Mouse (Mus musculus) stomach, embryonic 16.5 days (tissue): ENCODE results near the gene Spc24. TPM values are rescaled to one million over a fixed set of nuclear protein-coding genes. Genes with fewer than 3 reads are reported as not detected.
A peak's percentile ranks its signal among the peaks of the same experiment; 100 is the strongest.

ENCODE experiments used
- ATAC-seq: fragments of 200-750 bp; cut with Nextera tagmentation; 2 replicates; pipeline ENCODE4 v1.8.0; 2017; ENCODE audit warnings: moderate number of reproducible peaks, moderate TSS enrichment; ENCODE audit not compliant: insufficient read depth, low FRiP score
- H3K27ac ChIP-seq: fragments of 300-500 bp; sonication (generic); 2 replicates; pipeline ENCODE4 v1.5.1; 2014; ENCODE audit warnings: low read length
- H3K27me3 ChIP-seq: fragments of 300-500 bp; sonication (generic); 2 replicates; pipeline ENCODE4 v1.6.1; 2014; ENCODE audit warnings: low read length, control low read depth, mixed read lengths; ENCODE audit not compliant: control insufficient read depth, insufficient read depth
- H3K36me3 ChIP-seq: fragments of 300-500 bp; sonication (generic); 2 replicates; pipeline ENCODE4 v1.6.1; 2014; ENCODE audit warnings: low read length; ENCODE audit not compliant: control insufficient read depth, insufficient read depth
- H3K4me1 ChIP-seq: fragments of 300-500 bp; sonication (generic); 2 replicates; pipeline ENCODE4 v1.6.1; 2014; ENCODE audit warnings: low read length, control low read depth, mixed read lengths; ENCODE audit not compliant: control insufficient read depth, insufficient read depth
- H3K4me2 ChIP-seq: fragments of 300-500 bp; sonication (generic); 2 replicates; pipeline ENCODE4 v1.6.1; 2014; ENCODE audit warnings: low read depth, low read length, mixed read lengths
- H3K4me3 ChIP-seq: fragments of 300-500 bp; sonication (generic); replicated peaks from 2 replicates; pipeline ENCODE4 v1.5.1; 2014; ENCODE audit warnings: mild to moderate bottlenecking, low read length
- H3K9ac ChIP-seq: fragments of 300-500 bp; sonication (generic); 2 replicates; pipeline ENCODE4 v1.6.1; 2014; ENCODE audit warnings: low read length
- H3K9me3 ChIP-seq: fragments of 300-500 bp; sonication (generic); replicated peaks from 2 replicates; pipeline ENCODE4 v1.6.1; 2016; ENCODE audit warnings: low read length, control low read depth; ENCODE audit not compliant: control insufficient read depth
- WGBS: fragments of 180-500 bp; shearing (Covaris S2); extraction: QIAGEN DNeasy Blood & Tissue Kit; methylation state at CpG from one replicate; pipeline ENCODE4 v1.1.7; 2014; 5-methylcytosine and 5-hydroxymethylcytosine counted together
- polyA plus RNA-seq: library from polyadenylated mRNA; unstranded; fragments of >200 nt; fragmentation: Nextera tagmentation; extraction: Ambion mirVana; gene quantifications from 2 replicates; pipeline ENCODE4 v1.2.1, GENCODE M21; 2015

Gene Spc24
- polyA plus RNA-seq, 1 experiment from 2014 or later: 87.5 TPM

DNA sequence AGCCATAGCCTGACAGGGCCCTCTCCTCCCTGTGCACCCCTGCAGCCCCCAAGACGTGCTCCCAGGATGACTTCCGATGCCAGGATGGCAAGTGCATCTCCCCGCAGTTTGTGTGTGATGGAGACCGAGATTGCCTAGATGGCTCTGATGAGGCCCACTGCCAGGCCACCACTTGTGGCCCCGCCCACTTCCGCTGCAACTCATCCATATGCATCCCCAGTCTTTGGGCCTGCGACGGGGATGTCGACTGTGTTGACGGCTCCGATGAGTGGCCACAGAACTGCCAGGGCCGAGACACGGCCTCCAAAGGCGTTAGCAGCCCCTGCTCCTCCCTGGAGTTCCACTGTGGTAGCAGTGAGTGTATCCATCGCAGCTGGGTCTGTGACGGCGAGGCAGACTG lies 26.7 kb downstream of the Spc24 start:
- Histone ChIP-seq H3K9ac (no peak overlapping the region), H3K36me3 (peaks cover 52% of the 10 kb centered on the region), H3K4me2 (no peak overlapping the region), H3K4me3 (no peak overlapping the region), H3K9me3 (no peaks in the 10 kb centered on the region), H3K27ac (no peak overlapping the region), H3K4me1 (peaks cover 12% of the 10 kb centered on the region), H3K27me3 (no peaks in the 10 kb centered on the region)
- no peak for ATAC-seq
- 93% methylated on average over 17 of the region's 17 CpGs for WGBS

DNA sequence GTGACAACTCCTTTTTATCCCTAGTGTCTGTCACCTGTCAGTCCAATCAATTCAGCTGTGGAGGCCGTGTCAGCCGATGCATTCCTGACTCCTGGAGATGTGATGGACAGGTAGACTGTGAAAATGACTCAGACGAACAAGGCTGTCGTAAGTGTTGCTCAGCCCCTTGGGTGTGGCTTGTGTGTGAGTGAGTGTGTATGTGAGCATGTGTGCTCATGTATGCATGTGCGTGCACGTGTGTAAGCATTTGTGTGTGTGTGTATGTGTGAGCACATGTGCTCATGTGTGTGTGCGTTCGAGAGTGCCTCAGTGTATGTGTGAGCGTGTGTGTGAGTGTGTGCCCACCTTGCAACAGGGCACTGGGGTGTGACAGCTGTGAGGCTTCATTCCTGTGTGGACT lies 27.8 kb downstream of the Spc24 start:
- Histone ChIP-seq H3K27me3 (no peaks in the 10 kb centered on the region), H3K9me3 (no peaks in the 10 kb centered on the region), H3K36me3 (peaks cover 42% of the 10 kb centered on the region), H3K4me3 (no peak overlapping the region), H3K4me2 (no peak overlapping the region), H3K4me1 (peaks cover 18% of the 10 kb centered on the region), H3K27ac (no peak overlapping the region), H3K9ac (no peak overlapping the region)
- WGBS: 91% methylated on average over 9 of the region's 9 CpGs
- ATAC-seq: no peak

DNA sequence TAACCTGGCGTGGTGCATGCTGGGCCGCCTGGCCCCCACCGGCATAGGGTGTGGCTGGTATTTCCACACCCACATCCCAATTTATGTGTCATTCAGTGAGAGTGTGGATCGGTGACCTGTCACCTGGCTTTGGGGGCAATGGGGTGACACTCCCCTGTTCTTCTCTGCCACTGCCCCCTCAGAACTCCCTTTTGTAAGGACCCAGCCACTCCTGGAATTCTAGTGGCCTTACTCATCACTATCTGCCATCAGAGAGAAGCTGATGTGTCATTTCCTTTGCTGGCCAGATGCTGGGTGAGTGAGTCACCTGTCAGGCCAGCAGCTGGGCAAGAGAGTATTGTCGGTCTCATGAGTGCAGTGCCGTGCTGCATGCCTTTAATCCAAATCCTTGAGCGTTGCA lies 30.8 kb downstream of the Spc24 start:
- Histone ChIP-seq H3K27me3 (no peaks in the 10 kb centered on the region), H3K4me1 (peaks cover 37% of the 10 kb centered on the region), H3K36me3 (peaks cover 20% of the 10 kb centered on the region), H3K4me3 (no peak overlapping the region), H3K9ac (no peak overlapping the region), H3K27ac (peak overlapping the region; percentile 64), H3K4me2 (no peak overlapping the region), H3K9me3 (no peaks in the 10 kb centered on the region)
- ATAC-seq: no peak
- 70% methylated on average over 7 of the region's 7 CpGs for WGBS

DNA sequence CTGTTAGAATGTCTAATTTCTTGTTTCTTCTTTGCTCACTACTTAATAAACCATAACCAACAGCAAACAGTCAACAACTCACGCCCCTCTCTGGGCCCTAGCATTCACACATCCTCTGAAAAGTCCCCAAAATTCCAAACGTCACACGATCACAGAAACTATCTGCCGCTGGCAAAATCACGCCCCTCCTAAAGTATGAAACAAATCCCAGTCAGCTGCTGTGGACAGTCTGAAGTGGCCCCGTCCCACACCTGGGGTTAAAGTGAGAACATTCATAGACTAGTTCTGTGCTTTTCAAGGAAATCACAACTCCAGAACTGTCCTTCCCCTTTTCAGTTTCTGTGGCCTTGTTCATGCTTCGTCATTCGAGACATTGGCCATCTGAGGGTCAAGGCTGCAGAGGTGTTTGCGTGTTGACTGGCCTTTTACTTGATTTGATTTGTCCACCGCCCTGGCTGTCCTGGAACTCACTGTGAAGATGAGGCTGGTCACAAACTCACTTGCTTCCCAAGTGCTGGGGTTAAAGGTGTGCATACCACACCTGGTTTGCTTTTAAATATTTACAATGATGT lies 31.8 kb downstream of the Spc24 start:
- Histone ChIP-seq H3K27me3 (no peaks in the 10 kb centered on the region), H3K27ac (peak overlapping the region; percentile 64), H3K9ac (0 out of 2 replicates have a peak overlapping the region, but pooled peaks have one; percentile 32), H3K4me2 (peak overlapping the region; percentile 7; the same call in 1 of the 2 replicates), H3K36me3 (peaks cover 10% of the 10 kb centered on the region), H3K4me1 (peaks cover 37% of the 10 kb centered on the region), H3K9me3 (no peaks in the 10 kb centered on the region), H3K4me3 (no peak overlapping the region)
- ATAC-seq: no peak
- 76% methylated on average over 10 of the region's 10 CpGs for WGBS

DNA sequence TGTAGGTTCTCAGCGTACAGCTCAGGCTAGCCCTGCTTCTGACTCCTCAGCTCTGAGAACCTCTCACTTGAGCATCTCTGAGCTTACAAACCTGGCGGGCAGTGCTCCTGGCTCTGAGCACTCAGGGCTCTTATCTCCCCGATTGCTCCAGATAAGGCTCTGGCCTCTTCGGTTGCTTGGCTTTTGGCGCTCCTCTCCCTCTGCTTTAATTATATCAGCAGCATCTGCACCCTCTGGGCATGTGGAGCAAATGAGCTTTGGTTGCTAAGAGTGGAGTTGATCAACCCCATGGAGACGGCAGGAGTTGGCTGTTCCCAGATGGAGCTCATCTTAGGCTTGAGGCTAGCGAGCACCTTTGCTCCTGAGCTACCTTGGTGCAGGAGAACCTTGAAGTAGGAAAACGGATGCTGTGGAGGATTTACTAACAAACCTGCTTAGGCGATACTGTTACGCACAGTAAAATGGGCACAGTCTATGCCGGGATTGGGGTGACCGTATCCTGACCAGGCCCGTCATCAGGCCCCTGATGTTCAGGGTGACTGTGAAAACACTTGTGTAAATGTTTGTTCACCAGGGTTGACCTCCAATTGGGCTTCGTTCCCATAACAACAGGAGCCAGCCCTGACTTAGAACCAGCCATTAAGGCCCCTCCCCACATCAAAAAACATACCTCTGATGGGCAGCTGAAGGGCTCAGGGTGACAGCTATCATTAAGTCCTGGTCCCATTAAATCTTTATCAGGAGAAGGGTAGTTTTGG lies 33.7 kb downstream of the Spc24 start:
- Histone ChIP-seq H3K36me3 (no peaks in the 10 kb centered on the region; the same call in 1 of the 2 replicates), H3K4me3 (peak overlapping the region; percentile 73), H3K9me3 (no peaks in the 10 kb centered on the region), H3K27ac (peak overlapping the region; percentile 32; the same call in 1 of the 2 replicates), H3K4me2 (peak overlapping the region; percentile 79), H3K9ac (peak overlapping the region; percentile 64), H3K4me1 (peaks cover 43% of the 10 kb centered on the region), H3K27me3 (no peaks in the 10 kb centered on the region)
- no peak for ATAC-seq
- WGBS: 50% methylated on average over 14 of the region's 14 CpGs

DNA sequence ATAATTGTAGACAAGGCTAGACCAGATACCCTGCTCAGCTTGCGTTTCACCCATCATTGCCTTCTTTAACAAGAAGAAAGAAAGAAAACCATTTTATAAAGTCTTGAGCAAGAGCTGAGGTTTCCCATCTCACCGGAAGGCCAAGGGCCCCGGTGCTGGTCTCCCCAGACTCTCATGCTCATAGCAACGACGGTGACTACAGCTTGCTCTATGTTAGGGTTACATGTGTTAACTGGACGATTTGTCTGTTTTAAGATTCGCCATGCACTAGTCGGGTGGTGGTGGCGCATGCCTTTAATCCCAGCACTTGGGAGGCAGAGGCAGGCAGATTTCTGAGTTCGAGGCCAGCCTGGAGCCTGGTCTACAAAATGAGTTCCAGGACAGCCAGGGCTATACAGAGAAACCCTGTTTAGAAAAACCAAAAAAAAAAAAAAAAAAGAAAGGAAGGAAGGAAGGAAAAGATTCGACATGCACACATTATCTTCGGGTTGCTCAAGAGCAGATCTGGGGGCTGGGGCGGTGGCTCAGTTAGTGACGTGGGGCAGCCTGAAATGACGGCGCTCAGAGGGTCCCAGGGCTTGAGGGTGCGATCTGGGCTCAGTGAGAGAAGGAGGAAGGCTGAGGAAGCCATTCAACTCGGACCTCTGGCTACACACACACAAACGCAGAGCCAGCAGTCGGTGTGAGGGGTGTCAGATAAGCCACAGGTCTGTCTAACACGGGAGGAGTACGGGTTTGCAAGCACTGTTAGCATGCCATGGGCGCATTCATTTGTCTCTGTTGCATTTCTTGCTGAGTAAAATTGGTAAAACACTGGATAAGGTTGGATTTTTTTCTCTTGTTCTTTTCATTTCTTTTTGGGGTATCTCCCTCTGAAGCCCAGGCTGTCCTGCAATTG lies 34.6 kb downstream of the Spc24 start:
- peak overlapping the region; percentile 73 for H3K4me3 ChIP-seq
- 56% methylated on average over 23 of the region's 23 CpGs for WGBS
- H3K9me3 ChIP-seq: no peaks in the 10 kb centered on the region
- no peak for ATAC-seq
- H3K9ac ChIP-seq: peak overlapping the region; percentile 73
- peaks cover 43% of the 10 kb centered on the region for H3K4me1 ChIP-seq
- H3K36me3 ChIP-seq: no peaks in the 10 kb centered on the region
- H3K27me3 ChIP-seq: no peaks in the 10 kb centered on the region
- peak overlapping the region; percentile 79 for H3K4me2 ChIP-seq
- H3K27ac ChIP-seq: peak overlapping the region; percentile 32; the same call in 1 of the 2 replicates

DNA sequence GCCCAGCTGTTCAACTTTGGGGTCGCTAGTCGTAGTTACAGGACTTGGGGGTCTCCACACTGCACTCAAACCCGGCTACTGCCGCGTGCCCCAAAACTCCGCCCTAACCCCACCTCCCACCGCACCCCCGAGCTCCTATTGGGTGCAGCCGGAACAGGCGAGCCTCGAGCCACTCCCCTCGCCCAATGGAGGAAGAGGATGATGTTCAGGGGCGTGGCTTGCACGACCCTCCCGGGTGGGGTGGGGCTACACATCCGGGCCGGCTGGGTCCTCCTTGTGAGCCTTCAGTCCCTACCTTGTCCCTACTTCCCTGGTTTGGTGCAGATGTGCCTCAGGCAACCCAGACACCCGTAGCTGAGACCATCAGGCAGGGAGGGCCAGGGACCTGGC lies 36.0 kb downstream of the Spc24 start:
- H3K36me3 ChIP-seq: no peaks in the 10 kb centered on the region
- peaks cover 37% of the 10 kb centered on the region for H3K4me1 ChIP-seq
- ATAC-seq: peak; percentile 94
- WGBS: under 1% methylated on average over 18 of the region's 18 CpGs
- H3K9ac ChIP-seq: peak overlapping the region; percentile 79
- peak overlapping the region; percentile 73 for H3K4me3 ChIP-seq
- peak overlapping the region; percentile 98 for H3K27ac ChIP-seq
- peak overlapping the region; percentile 79 for H3K4me2 ChIP-seq
- H3K27me3 ChIP-seq: no peaks in the 10 kb centered on the region
- no peaks in the 10 kb centered on the region for H3K9me3 ChIP-seq

DNA sequence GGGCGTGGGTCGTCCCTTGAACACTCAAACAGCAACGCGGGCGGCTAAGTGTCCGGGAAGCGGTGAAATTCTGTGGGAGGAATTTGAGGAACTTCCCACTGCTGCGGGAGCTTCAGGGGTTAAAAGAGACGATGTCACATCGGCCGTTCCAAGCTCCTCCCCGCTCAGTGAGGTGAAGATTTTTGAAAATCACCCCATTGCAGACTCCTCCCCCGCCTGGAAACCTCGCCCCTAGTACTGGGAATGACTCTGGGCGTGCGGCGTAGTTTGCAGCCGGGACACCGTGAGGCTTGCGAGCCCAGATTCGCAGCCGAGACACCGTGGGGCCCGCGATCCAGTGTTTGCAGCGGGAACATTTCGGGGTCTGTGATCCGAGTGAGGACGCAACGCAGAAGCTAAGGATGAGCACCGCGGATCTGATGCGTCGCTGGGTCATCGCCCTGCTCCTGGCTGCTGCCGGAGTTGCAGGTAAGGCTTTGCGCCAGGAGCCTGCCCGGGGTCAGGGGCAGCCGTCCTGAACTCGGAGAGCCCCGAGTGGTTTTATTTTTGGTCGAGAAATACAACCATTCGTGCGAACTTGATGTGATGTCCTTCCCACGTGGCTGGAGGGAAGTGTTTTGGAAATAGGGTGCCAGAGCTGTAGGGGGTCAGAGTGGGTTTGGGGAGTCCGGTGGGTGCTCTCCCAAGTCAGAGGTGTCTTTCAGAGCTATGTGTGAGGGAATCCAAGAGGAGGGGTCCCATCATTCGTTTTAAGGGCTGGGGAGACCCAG lies 36.5 kb downstream of the Spc24 start, which contains the start of gene Ldlr:
Gene Ldlr (plus strand): TSS at position 107 of the 770 bp plus-strand sequence.
- Histone ChIP-seq H3K4me3 (peak within 1 kb of the TSS; percentile 73), H3K27ac (peak within 1 kb of the TSS; percentile 98), H3K9ac (peak within 1 kb of the TSS; percentile 79), H3K27me3 (no peaks in the 10 kb centered on the region), H3K4me1 (peaks cover 33% of the 10 kb centered on the region), H3K36me3 (no peaks in the 10 kb centered on the region), H3K4me2 (peak within 1 kb of the TSS; percentile 79), H3K9me3 (no peaks in the 10 kb centered on the region)
- peak; percentile 91 for ATAC-seq
- WGBS: under 1% methylated on average over 47 of the region's 47 CpGs
